Mouse (Mus musculus) spleen, adult 2 months (tissue): ENCODE data around the gene Traf2. TPM values are rescaled to one million over a fixed set of nuclear protein-coding genes. Genes with fewer than 3 reads are reported as not detected.

ENCODE experiments used
- DNase-seq, 2 experiments: peaks; one replicate each; pipeline versions ENCODE4 v3.0.0 to v3.0.0-alpha.2; 2012 to 2021; ENCODE audit warnings: low spot score in 2 of 2, low read depth in 1 of 2
- H3K27ac ChIP-seq: fragments of 200-500 bp; 2 replicates; pipeline ENCODE4 v1.5.1; 2012; ENCODE audit warnings: low read length, inconsistent platforms; ENCODE audit not compliant: insufficient read depth
- H3K27me3 ChIP-seq: fragments of 200-500 bp; 2 replicates; pipeline ENCODE4 v1.6.1; 2012; ENCODE audit warnings: mild to moderate bottlenecking, moderate library complexity, low read length, inconsistent platforms; ENCODE audit not compliant: control insufficient read depth, insufficient read depth
- H3K36me3 ChIP-seq: fragments of 200-500 bp; 2 replicates; pipeline ENCODE4 v1.6.1; 2012; ENCODE audit warnings: mild to moderate bottlenecking, low read length, inconsistent platforms; ENCODE audit not compliant: control insufficient read depth, insufficient read depth
- H3K4me1 ChIP-seq: fragments of 200-500 bp; 2 replicates; pipeline ENCODE4 v1.6.1; 2011; ENCODE audit warnings: inconsistent platforms; ENCODE audit not compliant: control insufficient read depth, insufficient read depth, insufficient read length
- H3K4me3 ChIP-seq: fragments of 200-500 bp; 2 replicates; pipeline ENCODE4 v1.5.1; 2011; ENCODE audit warnings: mild to moderate bottlenecking, inconsistent platforms; ENCODE audit not compliant: insufficient read depth, insufficient read length; ENCODE audit errors: extremely low read depth
- CTCF ChIP-seq: fragments of 200-500 bp; IDR thresholded peaks from 2 replicates; pipeline ENCODE4 v1.5.1; 2011; ENCODE audit warnings: mild to moderate bottlenecking, inconsistent platforms; ENCODE audit not compliant: insufficient read depth, insufficient read length, insufficient replicate concordance; ENCODE audit errors: extremely low read depth
- POLR2A ChIP-seq: fragments of 200-500 bp; IDR thresholded peaks from 2 replicates; pipeline ENCODE4 v1.6.1; 2011; ENCODE audit warnings: low read depth, low read length, inconsistent platforms
- WGBS: fragments of 180-500 bp; shearing (Covaris S2); methylation state at CpG from one replicate; pipeline ENCODE4 v1.1.7; 2018; 5-methylcytosine and 5-hydroxymethylcytosine counted together
- polyA plus RNA-seq: library from polyadenylated mRNA; depleted of rRNA; stranded (reverse); fragments of >200 nt; gene quantifications from 2 replicates; pipeline ENCODE4 v1.2.3, GENCODE M21; 2012; rRNA removed

Traf2 gene
- polyA plus RNA-seq, result 21.6 and 22.6 TPM in 2 replicates

GRCm38 (mm10) chr2:25546811-25547491, at the start of gene Traf2:
Gene Traf2, minus strand, starts transcription at chr2:25546940.
- TF ChIP-seq POLR2A (peak; percentile 25), CTCF (no peak)
- Histone ChIP-seq H3K27ac (peak within 1 kb of the TSS; percentile 95), H3K27me3 (no peaks in the 10 kb centered on the region), H3K36me3 (no peaks in the 10 kb centered on the region), H3K4me3 (peak within 1 kb of the TSS; percentile 96), H3K4me1 (peaks cover 20% of the 10 kb centered on the region)
- WGBS, result 4% methylated on average over 48 of the region's 48 CpGs
- DNase-seq, result peak; percentile 99

- H3K4me3 ChIP-seq, result no peak overlapping the region
- DNase-seq, result peak in 1 of 2 experiments; percentile 33
- no peaks in the 10 kb centered on the region for H3K27me3 ChIP-seq
- WGBS, result 72% methylated on average over 2 of the region's 2 CpGs
- peak; percentile 26; the same call in 1 of the 2 replicates for TF ChIP-seq CTCF
- no peak for TF ChIP-seq POLR2A
- no peaks in the 10 kb centered on the region for H3K4me1 ChIP-seq
- no peak overlapping the region for H3K27ac ChIP-seq
- H3K36me3 ChIP-seq, result peaks cover 19% of the 10 kb centered on the region
These were observed 45.1 kb upstream of the Traf2 start for GRCm38 (mm10) chr2:25591863-25592262.

GRCm38 (mm10) chr2:25588227-25588907, 41.6 kb upstream of the Traf2 start:
- H3K27ac ChIP-seq, result no peak overlapping the region; the same call in 1 of the 2 replicates

GRCm38 (mm10) chr2:25587290-25587689, 40.5 kb upstream of the Traf2 start:
- no peak overlapping the region for H3K4me3 ChIP-seq
- DNase-seq, result no peak
- no peaks in the 10 kb centered on the region for H3K4me1 ChIP-seq
- peaks cover 9% of the 10 kb centered on the region for H3K36me3 ChIP-seq
- H3K27me3 ChIP-seq, result no peaks in the 10 kb centered on the region
- H3K27ac ChIP-seq, result no peak overlapping the region
- TF ChIP-seq CTCF (no peak), POLR2A (no peak)
- WGBS, result 91% methylated on average over 8 of the region's 8 CpGs

More at GRCm38 (mm10) chr2:25588227-25588907, 41.6 kb upstream of the Traf2 start:
- TF ChIP-seq CTCF, result no peak
- no peak for TF ChIP-seq POLR2A
- H3K4me3 ChIP-seq, result no peak overlapping the region
- no peaks in the 10 kb centered on the region for H3K27me3 ChIP-seq
- peaks cover 11% of the 10 kb centered on the region for H3K36me3 ChIP-seq
- WGBS, result 78% methylated on average over 8 of the region's 8 CpGs
- no peak for DNase-seq
- H3K4me1 ChIP-seq, result no peaks in the 10 kb centered on the region

- no peak for DNase-seq
- Histone ChIP-seq H3K36me3 (peaks cover 9% of the 10 kb centered on the region), H3K27me3 (no peaks in the 10 kb centered on the region), H3K4me3 (no peak overlapping the region), H3K4me1 (peaks cover 3% of the 10 kb centered on the region; the same call in 1 of the 2 replicates), H3K27ac (no peak overlapping the region)
- TF ChIP-seq POLR2A (no peak), CTCF (no peak)
- 84% methylated on average over 3 of the region's 3 CpGs for WGBS
These were observed 38.9 kb upstream of the Traf2 start for GRCm38 (mm10) chr2:25585601-25586000.

- Histone ChIP-seq H3K27me3 (peaks cover under 1% of the 10 kb centered on the region; the same call in 1 of the 2 replicates), H3K4me1 (peaks cover 7% of the 10 kb centered on the region; the same call in 1 of the 2 replicates), H3K27ac (no peak overlapping the region), H3K36me3 (peaks cover 9% of the 10 kb centered on the region), H3K4me3 (no peak overlapping the region)
- TF ChIP-seq CTCF, result no peak
- TF ChIP-seq POLR2A, result no peak
- DNase-seq, result no peak
- WGBS, result 93% methylated on average over 4 of the region's 4 CpGs
These were observed 38.1 kb upstream of the Traf2 start for GRCm38 (mm10) chr2:25584856-25585255.

GRCm38 (mm10) chr2:25584152-25584551, 37.4 kb upstream of the Traf2 start:
- WGBS, result 92% methylated on average over 3 of the region's 3 CpGs
- no peak for DNase-seq
- no peak for TF ChIP-seq CTCF
- H3K27me3 ChIP-seq, result peaks cover 7% of the 10 kb centered on the region; the same call in 1 of the 2 replicates
- no peak overlapping the region for H3K27ac ChIP-seq
- H3K4me3 ChIP-seq, result no peak overlapping the region
- peaks cover 9% of the 10 kb centered on the region for H3K36me3 ChIP-seq
- H3K4me1 ChIP-seq, result peaks cover 13% of the 10 kb centered on the region
